Mouse (Mus musculus) lung, embryonic 15.5 days (tissue): ENCODE data around the gene Padi2. TPM values are rescaled to one million over a fixed set of nuclear protein-coding genes. Genes with fewer than 3 reads are reported as not detected.
A peak's percentile ranks its signal among the peaks of the same experiment; 100 is the strongest.

Experiments used
- ATAC-seq: fragments of 200-750 bp; cut with Nextera tagmentation; 2 replicates; pipeline ENCODE4 v1.8.0; 2017; ENCODE audit warnings: moderate number of reproducible peaks, borderline replicate concordance; ENCODE audit not compliant: low FRiP score, low TSS enrichment; ENCODE audit errors: extremely low read depth
- H3K27ac ChIP-seq: fragments of 300-500 bp; sonication (generic); 2 replicates; pipeline ENCODE4 v1.5.1; 2015; ENCODE audit warnings: moderate library complexity, mild to moderate bottlenecking, inconsistent platforms
- H3K27me3 ChIP-seq: fragments of 300-500 bp; sonication (generic); 2 replicates; pipeline ENCODE4 v1.6.1; 2015; ENCODE audit warnings: inconsistent platforms
- H3K36me3 ChIP-seq: fragments of 300-500 bp; sonication (generic); 2 replicates; pipeline ENCODE4 v1.6.1; 2015; ENCODE audit warnings: inconsistent platforms
- H3K4me1 ChIP-seq: fragments of 300-500 bp; sonication (generic); 2 replicates; pipeline ENCODE4 v1.6.1; 2015; ENCODE audit warnings: inconsistent platforms
- H3K4me2 ChIP-seq: fragments of 300-500 bp; sonication (generic); 2 replicates; pipeline ENCODE4 v1.6.1; 2015; ENCODE audit warnings: inconsistent platforms, mild to moderate bottlenecking, moderate library complexity
- H3K4me3 ChIP-seq: fragments of 300-500 bp; sonication (generic); 2 replicates; pipeline ENCODE4 v1.5.1; 2015; ENCODE audit warnings: mild to moderate bottlenecking, inconsistent platforms
- H3K9ac ChIP-seq: fragments of 300-500 bp; sonication (generic); 2 replicates; pipeline ENCODE4 v1.6.1; 2015; ENCODE audit warnings: inconsistent platforms
- H3K9me3 ChIP-seq: fragments of 300-500 bp; sonication (generic); 2 replicates; pipeline ENCODE4 v1.6.1; 2016; ENCODE audit warnings: inconsistent platforms
- WGBS: fragments of 180-500 bp; shearing (Covaris S2); methylation state at CpG from one replicate; pipeline ENCODE4 v1.1.7; 2015; 5-methylcytosine and 5-hydroxymethylcytosine counted together
- polyA plus RNA-seq: library from polyadenylated mRNA; unstranded; fragments of >200 nt; fragmentation: Nextera tagmentation; extraction: Ambion mirVana; gene quantifications from 2 replicates; pipeline ENCODE4 v1.2.1, GENCODE M21; 2015

The Padi2 gene
- polyA plus RNA-seq, 1 experiment from 2014 or later: 2.6 TPM

DNA sequence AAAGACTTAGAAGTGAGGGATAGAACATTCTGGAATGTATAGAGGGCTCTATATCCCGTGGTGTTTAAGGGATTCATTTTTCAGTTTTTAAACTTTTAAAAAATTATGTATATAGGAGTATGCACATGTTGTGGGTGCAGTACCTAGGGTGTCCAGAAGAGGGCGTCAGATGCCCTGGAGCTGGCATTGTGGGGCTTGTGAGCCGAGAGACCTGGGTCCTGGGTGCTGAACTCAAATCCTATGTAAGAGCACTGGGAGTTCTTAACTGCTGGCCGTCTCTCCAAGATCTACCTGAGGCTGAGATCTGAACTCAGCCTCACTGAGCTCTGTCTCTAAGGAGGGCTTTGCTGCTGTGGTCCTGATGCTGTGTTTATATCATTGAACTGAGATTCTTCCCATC lies 23.8 kb upstream of the Padi2 start:
- no peak overlapping the region for H3K27ac ChIP-seq
- H3K36me3 ChIP-seq: no peaks in the 10 kb centered on the region
- no peaks in the 10 kb centered on the region for H3K27me3 ChIP-seq
- H3K4me2 ChIP-seq: no peak overlapping the region
- no peaks in the 10 kb centered on the region for H3K4me1 ChIP-seq
- H3K4me3 ChIP-seq: no peak overlapping the region
- H3K9me3 ChIP-seq: no peaks in the 10 kb centered on the region
- ATAC-seq: no peak
- WGBS: 53% methylated on average over 4 of the region's 4 CpGs
- no peak overlapping the region for H3K9ac ChIP-seq

GRCm38 (mm10) chr4:140882981-140883380 lies 23.2 kb upstream of the Padi2 start:
- H3K4me2 ChIP-seq: no peak overlapping the region
- no peaks in the 10 kb centered on the region for H3K9me3 ChIP-seq
- ATAC-seq: no peak
- WGBS: 98% methylated on average over 3 of the region's 3 CpGs
- H3K4me3 ChIP-seq: no peak overlapping the region
- no peaks in the 10 kb centered on the region for H3K4me1 ChIP-seq
- H3K27ac ChIP-seq: no peak overlapping the region
- H3K27me3 ChIP-seq: no peaks in the 10 kb centered on the region
- H3K9ac ChIP-seq: no peak overlapping the region
- H3K36me3 ChIP-seq: no peaks in the 10 kb centered on the region

- 24% methylated on average over 4 of the region's 4 CpGs for WGBS
- Histone ChIP-seq H3K9me3 (no peaks in the 10 kb centered on the region), H3K27ac (no peak overlapping the region), H3K4me2 (no peak overlapping the region), H3K36me3 (no peaks in the 10 kb centered on the region), H3K4me1 (no peaks in the 10 kb centered on the region), H3K9ac (no peak overlapping the region), H3K27me3 (no peaks in the 10 kb centered on the region), H3K4me3 (no peak overlapping the region)
- no peak for ATAC-seq
Measured at GRCm38 (mm10) chr4:140883852-140884251, 22.3 kb upstream of the Padi2 start.

DNA sequence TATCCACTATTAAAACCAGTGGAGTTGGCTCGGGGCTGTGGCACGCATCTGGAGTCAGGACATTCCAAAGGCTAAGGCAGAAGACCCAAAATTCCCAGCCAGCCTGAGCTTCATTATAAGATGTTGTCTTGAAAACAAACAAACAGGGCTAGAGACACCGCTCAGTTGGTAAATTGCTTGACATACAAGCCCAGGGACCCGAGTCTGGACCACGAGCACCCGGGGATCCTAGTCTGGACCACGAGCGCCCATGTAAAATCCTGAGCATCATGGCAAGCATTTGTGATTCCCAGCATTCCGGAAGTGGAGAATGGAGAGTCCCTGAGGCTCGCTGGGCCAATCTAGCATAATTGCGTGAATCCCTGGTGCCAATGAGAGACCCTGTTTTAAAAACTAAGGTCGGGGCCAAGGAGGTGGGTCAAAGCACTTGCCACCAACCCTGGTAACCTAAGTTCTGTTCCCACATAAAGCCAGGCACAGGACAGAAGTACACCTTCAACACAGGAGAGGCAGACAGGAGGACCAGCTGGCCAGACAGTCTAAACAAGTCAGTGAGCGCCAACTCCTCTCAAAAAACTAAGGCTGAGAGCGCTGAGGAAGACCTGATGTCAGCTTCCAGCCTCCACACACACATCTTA lies 14.5 kb upstream of the Padi2 start:
- no peaks in the 10 kb centered on the region for H3K36me3 ChIP-seq
- no peak overlapping the region for H3K27ac ChIP-seq
- peaks cover 2% of the 10 kb centered on the region; the same call in 1 of the 2 replicates for H3K9me3 ChIP-seq
- H3K4me2 ChIP-seq: no peak overlapping the region
- no peak for ATAC-seq
- no peak overlapping the region for H3K4me3 ChIP-seq
- no peaks in the 10 kb centered on the region for H3K4me1 ChIP-seq
- no peaks in the 10 kb centered on the region for H3K27me3 ChIP-seq
- no peak overlapping the region for H3K9ac ChIP-seq
- 92% methylated on average over 14 of the region's 14 CpGs for WGBS

- 74% methylated on average over 1 of the region's 1 CpGs for WGBS
- Histone ChIP-seq H3K9ac (no peak overlapping the region), H3K4me2 (no peak overlapping the region), H3K36me3 (no peaks in the 10 kb centered on the region), H3K9me3 (peaks cover 2% of the 10 kb centered on the region; the same call in 1 of the 2 replicates), H3K27me3 (no peaks in the 10 kb centered on the region), H3K4me1 (no peaks in the 10 kb centered on the region), H3K27ac (no peak overlapping the region), H3K4me3 (no peak overlapping the region)
- ATAC-seq: no peak
Measured at GRCm38 (mm10) chr4:140892163-140892530, 14.0 kb upstream of the Padi2 start.

DNA sequence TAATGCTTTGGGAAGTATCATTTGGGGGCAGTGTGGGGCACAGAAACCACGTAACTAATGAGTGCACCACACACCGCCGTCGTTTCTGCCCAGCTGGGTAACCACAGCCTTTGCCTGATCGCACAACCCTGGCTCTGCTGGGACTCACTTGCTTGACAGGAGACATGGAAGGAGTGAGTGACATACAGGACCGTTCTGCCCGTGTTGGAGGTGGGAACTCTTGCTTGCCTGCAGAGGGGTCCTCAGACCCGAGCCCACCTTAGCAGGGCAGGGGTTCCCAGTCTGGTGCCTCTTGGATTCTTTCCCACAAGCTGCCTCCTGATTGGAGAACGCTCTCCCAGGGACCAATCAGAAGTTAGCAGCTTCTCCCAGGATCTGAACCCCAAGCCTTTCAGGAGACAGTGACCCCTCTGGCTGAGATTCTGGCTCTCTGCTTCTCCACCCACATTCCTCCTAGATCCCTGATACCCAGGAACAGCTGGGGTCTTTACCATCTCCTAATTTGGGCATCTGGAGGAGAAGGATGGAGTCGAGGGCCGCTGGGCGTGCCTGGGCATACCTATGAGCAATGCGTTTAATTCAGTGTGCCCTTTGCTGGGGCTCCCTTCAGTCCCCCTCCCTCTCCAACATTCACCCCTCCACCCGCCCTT lies 1.2 kb upstream of the Padi2 start:
- no peak overlapping the region for H3K4me3 ChIP-seq
- ATAC-seq: no peak
- no peaks in the 10 kb centered on the region for H3K36me3 ChIP-seq
- H3K27ac ChIP-seq: no peak overlapping the region
- peaks cover 12% of the 10 kb centered on the region; the same call in 1 of the 2 replicates for H3K4me1 ChIP-seq
- no peak overlapping the region for H3K4me2 ChIP-seq
- WGBS: 49% methylated on average over 14 of the region's 14 CpGs
- no peak overlapping the region for H3K9ac ChIP-seq
- no peaks in the 10 kb centered on the region for H3K9me3 ChIP-seq
- H3K27me3 ChIP-seq: peaks cover 37% of the 10 kb centered on the region

GRCm38 (mm10) chr4:140905426-140905871 lies 695 bp upstream of the Padi2 start:
- Histone ChIP-seq H3K36me3 (no peaks in the 10 kb centered on the region), H3K4me2 (peak overlapping the region; percentile 61), H3K9me3 (no peaks in the 10 kb centered on the region), H3K4me1 (peaks cover 12% of the 10 kb centered on the region), H3K9ac (no peak overlapping the region), H3K27me3 (peaks cover 37% of the 10 kb centered on the region), H3K4me3 (peak overlapping the region; percentile 38; the same call in 1 of the 2 replicates), H3K27ac (no peak overlapping the region)
- ATAC-seq: 0 out of 2 replicates have a peak, but pooled peaks have one; percentile 37
- 15% methylated on average over 11 of the region's 11 CpGs for WGBS

GRCm38 (mm10) chr4:140906827-140907280 lies 710 bp downstream of the Padi2 start:
- Histone ChIP-seq H3K9me3 (no peaks in the 10 kb centered on the region), H3K36me3 (no peaks in the 10 kb centered on the region), H3K4me2 (peak overlapping the region; percentile 61), H3K27me3 (peaks cover 37% of the 10 kb centered on the region), H3K27ac (no peak overlapping the region), H3K4me1 (peaks cover 14% of the 10 kb centered on the region), H3K9ac (no peak overlapping the region), H3K4me3 (no peak overlapping the region; the same call in 1 of the 2 replicates)
- 60% methylated on average over 11 of the region's 11 CpGs for WGBS
- ATAC-seq: no peak

DNA sequence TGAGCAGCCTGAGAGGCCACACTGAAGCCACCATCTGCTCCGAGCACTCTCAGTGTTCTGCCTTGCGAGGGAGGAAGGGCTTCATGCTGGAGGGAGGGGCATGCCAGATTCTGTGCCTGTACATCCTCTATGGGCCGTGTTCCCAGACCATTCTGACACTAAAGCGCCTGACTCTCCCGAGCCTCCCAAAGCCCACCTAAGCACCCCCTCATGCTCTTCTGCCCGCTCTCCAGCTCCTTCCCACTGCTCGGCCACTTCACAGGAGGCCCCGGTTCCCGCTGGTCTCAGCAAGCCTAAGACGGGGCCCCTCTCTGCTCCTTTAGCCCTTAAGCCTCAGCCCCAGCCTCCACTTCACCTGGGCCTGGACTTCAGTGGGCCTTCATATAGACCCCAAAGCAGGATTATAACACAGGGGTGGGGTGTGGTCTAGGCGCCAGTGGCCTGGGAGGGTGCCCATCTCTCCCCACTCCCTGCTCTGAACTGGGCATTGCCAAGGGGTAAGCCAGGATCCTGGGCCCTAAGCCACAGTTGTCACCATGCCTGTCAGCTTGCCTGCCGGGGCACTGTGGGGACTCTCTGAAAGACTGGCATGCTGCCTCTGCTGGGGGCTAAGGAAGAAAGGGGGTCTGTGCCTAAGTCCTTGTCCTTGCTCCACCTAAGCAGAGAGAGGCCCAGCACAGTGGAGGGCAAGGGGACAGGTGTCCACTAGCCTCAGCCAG lies 1.3 kb downstream of the Padi2 start:
- no peaks in the 10 kb centered on the region for H3K9me3 ChIP-seq
- no peak overlapping the region for H3K4me3 ChIP-seq

GRCm38 (mm10) chr4:140908627-140909026 lies 2.5 kb downstream of the Padi2 start:
- Histone ChIP-seq H3K4me1 (peaks cover 14% of the 10 kb centered on the region), H3K27me3 (peaks cover 33% of the 10 kb centered on the region), H3K27ac (no peak overlapping the region), H3K36me3 (no peaks in the 10 kb centered on the region), H3K4me2 (no peak overlapping the region), H3K4me3 (no peak overlapping the region), H3K9me3 (no peaks in the 10 kb centered on the region), H3K9ac (no peak overlapping the region)
- ATAC-seq: no peak
- 58% methylated on average over 5 of the region's 5 CpGs for WGBS

More for the DNA sequence above, 1.3 kb downstream of the Padi2 start:
- no peak overlapping the region for H3K9ac ChIP-seq
- no peak for ATAC-seq
- peaks cover 14% of the 10 kb centered on the region for H3K4me1 ChIP-seq
- peaks cover 37% of the 10 kb centered on the region for H3K27me3 ChIP-seq
- no peak overlapping the region for H3K27ac ChIP-seq
- no peak overlapping the region for H3K4me2 ChIP-seq
- WGBS: 53% methylated on average over 12 of the region's 12 CpGs
- no peaks in the 10 kb centered on the region for H3K36me3 ChIP-seq

DNA sequence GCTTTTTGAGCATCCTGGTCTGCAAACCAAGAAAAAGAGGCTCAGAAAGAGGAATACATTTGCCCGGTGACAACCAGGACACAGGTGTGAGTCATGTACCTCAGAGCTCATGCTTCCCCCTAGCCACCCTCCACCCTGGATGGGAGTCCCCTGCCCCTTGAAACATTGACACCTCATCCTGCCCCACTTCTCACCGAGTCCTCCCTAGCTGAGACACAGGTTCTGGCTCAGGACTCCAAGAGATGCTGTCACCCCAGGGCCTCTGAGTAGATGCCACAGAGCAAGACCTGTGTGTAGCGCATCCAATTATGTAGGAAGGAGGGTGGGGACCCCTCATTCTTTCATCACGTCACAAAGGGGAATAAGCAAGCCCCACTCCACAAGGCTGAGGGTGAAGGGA lies 3.4 kb downstream of the Padi2 start:
- no peak overlapping the region for H3K27ac ChIP-seq
- no peak overlapping the region for H3K4me3 ChIP-seq
- H3K4me2 ChIP-seq: no peak overlapping the region
- H3K9me3 ChIP-seq: no peaks in the 10 kb centered on the region
- H3K36me3 ChIP-seq: no peaks in the 10 kb centered on the region
- H3K27me3 ChIP-seq: peaks cover 33% of the 10 kb centered on the region
- 74% methylated on average over 4 of the region's 4 CpGs for WGBS
- H3K4me1 ChIP-seq: peaks cover 14% of the 10 kb centered on the region
- no peak overlapping the region for H3K9ac ChIP-seq
- ATAC-seq: no peak
